Mouse (Mus musculus): Measurements from ENCODE around the gene Dppa3. TPM values are rescaled to one million over a fixed set of nuclear protein-coding genes. Genes with fewer than 3 reads are reported as not detected.
A peak's percentile ranks its signal among the peaks of the same experiment; 100 is the strongest.
"Not testable (repeated sequence)": the region's sequence is repeated elsewhere in the genome, so short reads cannot be mapped to it uniquely, and the experiment has no call there.

Gene Dppa3
- polyA plus RNA-seq, 1 experiment, result 217 TPM

GRCm38 (mm10) chr6:122635315-122635714 is 9.1 kb downstream of the Dppa3 start:
- peaks cover 2% of the 10 kb centered on the region for H3K9me3 ChIP-seq (replicated peaks; ENCODE audit: control insufficient read depth, insufficient read depth, low read length, poor library complexity, severe bottlenecking)
- H3K4me1 ChIP-seq (ENCODE audit: control insufficient read depth, insufficient read depth, low read length), result no peaks in the 10 kb centered on the region
- H3K4me3 ChIP-seq (ENCODE audit: low read depth, low read length), result no peak overlapping the region
- no peaks in the 10 kb centered on the region for H3K27me3 ChIP-seq (ENCODE audit: control insufficient read depth, insufficient read depth, low read length, poor library complexity, severe bottlenecking)
- H3K27ac ChIP-seq (ENCODE audit: insufficient read depth, low read length), result no peak overlapping the region
- no peaks in the 10 kb centered on the region for H3K36me3 ChIP-seq (ENCODE audit: control insufficient read depth, insufficient read depth, low read length, poor library complexity, severe bottlenecking)
- no peak overlapping the region for H3K9ac ChIP-seq (ENCODE audit: low read depth, poor library complexity, severe bottlenecking)
- TF ChIP-seq POLR2A (IDR thresholded peaks at IDR 0.05; ENCODE audit: insufficient read depth, low read length) (no peak), EP300 (IDR thresholded peaks at IDR 0.05; ENCODE audit: insufficient read depth, low read depth, low read length) (no peak), CTCF (IDR thresholded peaks at IDR 0.05; ENCODE audit: low read depth, low read length) (no peak)

GRCm38 (mm10) chr6:122636666-122637065 is 10.5 kb downstream of the Dppa3 start:
- H3K9ac ChIP-seq (ENCODE audit: low read depth, poor library complexity, severe bottlenecking), result no peak overlapping the region
- H3K27me3 ChIP-seq (ENCODE audit: control insufficient read depth, insufficient read depth, low read length, poor library complexity, severe bottlenecking), result no peaks in the 10 kb centered on the region
- H3K4me1 ChIP-seq (ENCODE audit: control insufficient read depth, insufficient read depth, low read length), result no peaks in the 10 kb centered on the region
- H3K4me3 ChIP-seq (ENCODE audit: low read depth, low read length), result no peak overlapping the region
- H3K36me3 ChIP-seq (ENCODE audit: control insufficient read depth, insufficient read depth, low read length, poor library complexity, severe bottlenecking), result no peaks in the 10 kb centered on the region
- peaks cover 7% of the 10 kb centered on the region for H3K9me3 ChIP-seq (replicated peaks; ENCODE audit: control insufficient read depth, insufficient read depth, low read length, poor library complexity, severe bottlenecking)
- H3K27ac ChIP-seq (ENCODE audit: insufficient read depth, low read length), result no peak overlapping the region
- no peak for TF ChIP-seq POLR2A (IDR thresholded peaks at IDR 0.05; ENCODE audit: insufficient read depth, low read length)
- TF ChIP-seq EP300 (IDR thresholded peaks at IDR 0.05; ENCODE audit: insufficient read depth, low read depth, low read length), result no peak
- TF ChIP-seq CTCF (IDR thresholded peaks at IDR 0.05; ENCODE audit: low read depth, low read length), result peak; percentile 45

GRCm38 (mm10) chr6:122637566-122637965 is 11.4 kb downstream of the Dppa3 start:
- H3K4me1 ChIP-seq (ENCODE audit: control insufficient read depth, insufficient read depth, low read length); H3K4me3 ChIP-seq (ENCODE audit: low read depth, low read length); H3K27ac ChIP-seq (ENCODE audit: insufficient read depth, low read length); H3K27me3 ChIP-seq (ENCODE audit: control insufficient read depth, insufficient read depth, low read length, poor library complexity, severe bottlenecking); H3K9ac ChIP-seq (ENCODE audit: low read depth, poor library complexity, severe bottlenecking); H3K36me3 ChIP-seq (ENCODE audit: control insufficient read depth, insufficient read depth, low read length, poor library complexity, severe bottlenecking); H3K9me3 ChIP-seq (replicated peaks; ENCODE audit: control insufficient read depth, insufficient read depth, low read length, poor library complexity, severe bottlenecking): not testable (repeated sequence)

GRCm38 (mm10) chr6:122644196-122644595 is 18.0 kb downstream of the Dppa3 start:
- not testable (repeated sequence) for H3K27me3 ChIP-seq (ENCODE audit: control insufficient read depth, insufficient read depth, low read length, poor library complexity, severe bottlenecking); H3K9me3 ChIP-seq (replicated peaks; ENCODE audit: control insufficient read depth, insufficient read depth, low read length, poor library complexity, severe bottlenecking); H3K9ac ChIP-seq (ENCODE audit: low read depth, poor library complexity, severe bottlenecking); H3K4me1 ChIP-seq (ENCODE audit: control insufficient read depth, insufficient read depth, low read length); H3K36me3 ChIP-seq (ENCODE audit: control insufficient read depth, insufficient read depth, low read length, poor library complexity, severe bottlenecking); H3K27ac ChIP-seq (ENCODE audit: insufficient read depth, low read length); H3K4me3 ChIP-seq (ENCODE audit: low read depth, low read length)

GRCm38 (mm10) chr6:122649903-122650302 is 23.7 kb downstream of the Dppa3 start:
- Histone ChIP-seq H3K9ac (ENCODE audit: low read depth, poor library complexity, severe bottlenecking) (no peak overlapping the region), H3K4me1 (ENCODE audit: control insufficient read depth, insufficient read depth, low read length) (peaks cover 3% of the 10 kb centered on the region), H3K9me3 (replicated peaks; ENCODE audit: control insufficient read depth, insufficient read depth, low read length, poor library complexity, severe bottlenecking) (no peaks in the 10 kb centered on the region), H3K36me3 (ENCODE audit: control insufficient read depth, insufficient read depth, low read length, poor library complexity, severe bottlenecking) (no peaks in the 10 kb centered on the region), H3K4me3 (ENCODE audit: low read depth, low read length) (no peak overlapping the region), H3K27ac (ENCODE audit: insufficient read depth, low read length) (no peak overlapping the region), H3K27me3 (ENCODE audit: control insufficient read depth, insufficient read depth, low read length, poor library complexity, severe bottlenecking) (no peaks in the 10 kb centered on the region)
- no peak for TF ChIP-seq POLR2A (IDR thresholded peaks at IDR 0.05; ENCODE audit: insufficient read depth, low read length)
- TF ChIP-seq EP300 (IDR thresholded peaks at IDR 0.05; ENCODE audit: insufficient read depth, low read depth, low read length), result no peak
- TF ChIP-seq CTCF (IDR thresholded peaks at IDR 0.05; ENCODE audit: low read depth, low read length), result peak; percentile 30

- H3K9me3 ChIP-seq (replicated peaks; ENCODE audit: control insufficient read depth, insufficient read depth, low read length, poor library complexity, severe bottlenecking), result no peaks in the 10 kb centered on the region
- peaks cover 3% of the 10 kb centered on the region for H3K4me1 ChIP-seq (ENCODE audit: control insufficient read depth, insufficient read depth, low read length)
- H3K27me3 ChIP-seq (ENCODE audit: control insufficient read depth, insufficient read depth, low read length, poor library complexity, severe bottlenecking), result no peaks in the 10 kb centered on the region
- TF ChIP-seq CTCF (IDR thresholded peaks at IDR 0.05; ENCODE audit: low read depth, low read length), result no peak
- TF ChIP-seq POLR2A (IDR thresholded peaks at IDR 0.05; ENCODE audit: insufficient read depth, low read length), result no peak
- TF ChIP-seq EP300 (IDR thresholded peaks at IDR 0.05; ENCODE audit: insufficient read depth, low read depth, low read length), result no peak
- no peak overlapping the region for H3K4me3 ChIP-seq (ENCODE audit: low read depth, low read length)
- H3K27ac ChIP-seq (ENCODE audit: insufficient read depth, low read length), result no peak overlapping the region
- H3K9ac ChIP-seq (ENCODE audit: low read depth, poor library complexity, severe bottlenecking), result no peak overlapping the region
- no peaks in the 10 kb centered on the region for H3K36me3 ChIP-seq (ENCODE audit: control insufficient read depth, insufficient read depth, low read length, poor library complexity, severe bottlenecking)
Observed at GRCm38 (mm10) chr6:122650398-122650980, 24.3 kb downstream of the Dppa3 start.
